19 mouse cellular contexts compared by ENCODE assay signal in the genomic region with DNA sequence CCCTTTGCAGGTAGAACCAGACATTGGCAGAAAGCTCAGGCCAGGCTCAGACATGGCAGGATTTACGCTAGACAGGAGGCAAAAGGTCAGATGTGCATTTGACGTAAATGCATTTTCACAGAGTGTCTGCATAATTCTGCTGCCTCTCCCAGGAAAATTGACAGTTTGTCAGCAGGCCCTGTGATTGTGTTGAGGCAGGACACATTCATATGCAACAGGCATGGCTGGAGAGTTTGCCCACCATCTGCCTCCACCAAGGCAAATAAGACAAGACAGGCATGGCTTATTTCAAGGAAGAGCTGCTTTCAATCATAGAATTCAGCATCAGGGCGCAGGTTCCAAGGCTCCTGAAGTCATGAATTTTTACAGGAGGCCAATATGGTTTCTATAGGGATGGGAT.
DNase-seq lines count a peak whose midpoint lies in the region; ATAC-seq and TF ChIP-seq lines count a peak whose summit lies in the region.
"Had no signal": no experiment of that assay in that cellular context is flagged by ENCODE, and none has a peak within 500 bp of the region (broad histone marks: within the 10 kb centered on the region; RNA-seq: fewer than 3 reads in every experiment).

No protein-coding gene starts in this region.

- H3K4me2 ChIP-seq in forebrain, postnatal 0 days (ENCODE audit: low read depth) = no peak overlapping the region
- no peak overlapping the region for H3K4me2 ChIP-seq in forebrain, embryonic 11.5 days (ENCODE audit: low read depth, low read length, severe bottlenecking)
- H3K4me2 ChIP-seq in hindbrain, embryonic 12.5 days (replicated peaks) = no peak overlapping the region
- H3K4me2 ChIP-seq in hindbrain, embryonic 14.5 days (replicated peaks) = no peak overlapping the region
- no peak overlapping the region for H3K4me2 ChIP-seq in midbrain, embryonic 16.5 days (ENCODE audit: low read length)
- no peak overlapping the region for H3K4me2 ChIP-seq in midbrain, embryonic 15.5 days
- H3K4me2 ChIP-seq: embryonic facial prominence, embryonic 12.5 days; forebrain, embryonic 12.5 days; forebrain, embryonic 15.5 days had no signal

- no peaks in the 10 kb centered on the region for H3K36me3 ChIP-seq in forebrain, postnatal 0 days (ENCODE audit: insufficient read depth)
- H3K36me3 ChIP-seq in forebrain, embryonic 11.5 days (ENCODE audit: control insufficient read depth, insufficient read depth, low read length) = no peaks in the 10 kb centered on the region
- H3K36me3 ChIP-seq in hindbrain, embryonic 12.5 days = no peaks in the 10 kb centered on the region
- H3K36me3 ChIP-seq in hindbrain, embryonic 14.5 days (replicated peaks; ENCODE audit: control insufficient read depth, insufficient read depth) = no peaks in the 10 kb centered on the region
- H3K36me3 ChIP-seq in midbrain, embryonic 16.5 days (ENCODE audit: control insufficient read depth, insufficient read depth, low read length) = no peaks in the 10 kb centered on the region
- H3K36me3 ChIP-seq in midbrain, embryonic 15.5 days (replicated peaks) = no peaks in the 10 kb centered on the region
- H3K36me3 ChIP-seq: embryonic facial prominence, embryonic 10.5 days; embryonic facial prominence, embryonic 12.5 days; forebrain, embryonic 12.5 days; forebrain, embryonic 15.5 days had no signal

- WGBS in forebrain, postnatal 0 days = 59% methylated on average over 3 of the region's 3 CpGs
- WGBS in forebrain, embryonic 11.5 days = 83% methylated on average over 3 of the region's 3 CpGs
- 72% methylated on average over 3 of the region's 3 CpGs for whole genome bisulfite sequencing in hindbrain, embryonic 12.5 days
- 58% methylated on average over 3 of the region's 3 CpGs for WGBS in hindbrain, embryonic 14.5 days
- 50% methylated on average over 3 of the region's 3 CpGs for WGBS in midbrain, embryonic 16.5 days
- WGBS in midbrain, embryonic 15.5 days = 44% methylated on average over 3 of the region's 3 CpGs

- peak overlapping the region; percentile 9; the same call in 1 of the 2 replicates for H3K27ac ChIP-seq in forebrain, postnatal 0 days (ENCODE audit: low read depth, low read length)
- H3K27ac ChIP-seq in forebrain, embryonic 11.5 days (ENCODE audit: low read depth, low read length) = no peak overlapping the region
- H3K27ac ChIP-seq in hindbrain, embryonic 12.5 days = no peak overlapping the region
- H3K27ac ChIP-seq in hindbrain, embryonic 14.5 days = no peak overlapping the region
- no peak overlapping the region for H3K27ac ChIP-seq in midbrain, embryonic 16.5 days (ENCODE audit: low read length)
- H3K27ac ChIP-seq in midbrain, embryonic 15.5 days = no peak overlapping the region
- H3K27ac ChIP-seq: embryonic facial prominence, embryonic 10.5 days; embryonic facial prominence, embryonic 12.5 days; forebrain, embryonic 12.5 days had no signal

- H3K9ac ChIP-seq in forebrain, postnatal 0 days = no peak overlapping the region
- no peak overlapping the region for H3K9ac ChIP-seq in forebrain, embryonic 11.5 days (ENCODE audit: low read length)
- no peak overlapping the region for H3K9ac ChIP-seq in hindbrain, embryonic 12.5 days
- no peak overlapping the region for H3K9ac ChIP-seq in hindbrain, embryonic 14.5 days
- no peak overlapping the region for H3K9ac ChIP-seq in midbrain, embryonic 16.5 days (ENCODE audit: low read depth, low read length)
- H3K9ac ChIP-seq in midbrain, embryonic 15.5 days = no peak overlapping the region
- H3K9ac ChIP-seq: embryonic facial prominence, embryonic 12.5 days; forebrain, embryonic 12.5 days; forebrain, embryonic 15.5 days had no signal

- H3K27me3 ChIP-seq in forebrain, postnatal 0 days (ENCODE audit: insufficient read depth, low read length) = no peaks in the 10 kb centered on the region; the same call in 1 of the 2 replicates
- no peaks in the 10 kb centered on the region for H3K27me3 ChIP-seq in forebrain, embryonic 11.5 days (ENCODE audit: control insufficient read depth, insufficient read depth, low read length)
- H3K27me3 ChIP-seq in hindbrain, embryonic 12.5 days = no peaks in the 10 kb centered on the region
- H3K27me3 ChIP-seq in hindbrain, embryonic 14.5 days (ENCODE audit: control insufficient read depth, insufficient read depth, low read length) = no peaks in the 10 kb centered on the region
- H3K27me3 ChIP-seq in midbrain, embryonic 16.5 days (ENCODE audit: control insufficient read depth, insufficient read depth, low read depth, low read length) = no peaks in the 10 kb centered on the region; the same call in 1 of the 2 replicates
- no peaks in the 10 kb centered on the region for H3K27me3 ChIP-seq in midbrain, embryonic 15.5 days (replicated peaks)
- H3K27me3 ChIP-seq: embryonic facial prominence, embryonic 12.5 days; forebrain, embryonic 15.5 days had no signal

- no peak overlapping the region for H3K4me3 ChIP-seq in forebrain, postnatal 0 days (ENCODE audit: low read depth, low read length)
- H3K4me3 ChIP-seq in forebrain, embryonic 11.5 days (ENCODE audit: low read depth, low read length) = no peak overlapping the region
- H3K4me3 ChIP-seq in hindbrain, embryonic 12.5 days = no peak overlapping the region
- no peak overlapping the region for H3K4me3 ChIP-seq in hindbrain, embryonic 14.5 days (replicated peaks; ENCODE audit: low read length)
- H3K4me3 ChIP-seq in midbrain, embryonic 16.5 days (ENCODE audit: low read depth, low read length) = no peak overlapping the region
- no peak overlapping the region for H3K4me3 ChIP-seq in midbrain, embryonic 15.5 days
- H3K4me3 ChIP-seq: embryonic facial prominence, embryonic 10.5 days; embryonic facial prominence, embryonic 12.5 days; forebrain, embryonic 12.5 days; forebrain, embryonic 15.5 days had no signal

- H3K9me3 ChIP-seq in forebrain, postnatal 0 days (ENCODE audit: low read length) = no peaks in the 10 kb centered on the region
- no peaks in the 10 kb centered on the region for H3K9me3 ChIP-seq in forebrain, embryonic 11.5 days (ENCODE audit: control insufficient read depth, low read length)
- H3K9me3 ChIP-seq in hindbrain, embryonic 12.5 days (replicated peaks) = no peaks in the 10 kb centered on the region
- no peaks in the 10 kb centered on the region for H3K9me3 ChIP-seq in hindbrain, embryonic 14.5 days (ENCODE audit: control insufficient read depth, low read length)
- H3K9me3 ChIP-seq in midbrain, embryonic 16.5 days (replicated peaks; ENCODE audit: control insufficient read depth, low read length, poor library complexity, severe bottlenecking) = no peaks in the 10 kb centered on the region
- no peaks in the 10 kb centered on the region for H3K9me3 ChIP-seq in midbrain, embryonic 15.5 days
- H3K9me3 ChIP-seq: embryonic facial prominence, embryonic 10.5 days; embryonic facial prominence, embryonic 12.5 days; forebrain, embryonic 12.5 days; forebrain, embryonic 15.5 days had no signal

- no peak for DNase-seq in forebrain, postnatal 0 days
- DNase-seq in forebrain, embryonic 11.5 days (ENCODE audit: low spot score) = no peak
- no peak for DNase-seq in hindbrain, embryonic 14.5 days (ENCODE audit: low spot score)
- no peak for DNase-seq in right cerebral cortex, postnatal 14 days
- DNase-seq: adrenal gland, adult 2 months; adrenal gland, postnatal 10 days; adrenal gland, postnatal 25 days; cerebellum, adult 11-12 months; cerebellum, adult 2 months; cerebellum, adult 9-10 months; cerebellum, postnatal 10 days; cerebellum, postnatal 25 days had no signal

- H3K4me1 ChIP-seq in forebrain, postnatal 0 days (ENCODE audit: insufficient read depth) = no peaks in the 10 kb centered on the region
- H3K4me1 ChIP-seq in forebrain, embryonic 11.5 days (replicated peaks; ENCODE audit: control insufficient read depth, insufficient read depth, low read length) = no peaks in the 10 kb centered on the region
- H3K4me1 ChIP-seq in hindbrain, embryonic 12.5 days = no peaks in the 10 kb centered on the region
- 0 out of 2 replicates have a peak, but pooled peaks cover 3% of the 10 kb centered on the region for H3K4me1 ChIP-seq in hindbrain, embryonic 14.5 days (replicated peaks; ENCODE audit: control insufficient read depth, insufficient read depth, low read length)
- H3K4me1 ChIP-seq in midbrain, embryonic 16.5 days (ENCODE audit: control insufficient read depth, insufficient read depth, low read length) = no peaks in the 10 kb centered on the region
- H3K4me1 ChIP-seq in midbrain, embryonic 15.5 days = no peaks in the 10 kb centered on the region
- H3K4me1 ChIP-seq: embryonic facial prominence, embryonic 10.5 days; embryonic facial prominence, embryonic 12.5 days; forebrain, embryonic 12.5 days had no signal

- peak; percentile 55; the same call in 1 of the 2 replicates for ATAC-seq in forebrain, postnatal 0 days
- ATAC-seq in forebrain, embryonic 11.5 days (replicated peaks; ENCODE audit: low FRiP score) = no peak
- 0 out of 2 replicates have a peak, but pooled peaks have one; percentile 26 for ATAC-seq in hindbrain, embryonic 12.5 days (ENCODE audit: low FRiP score)
- no peak for ATAC-seq in hindbrain, embryonic 14.5 days (ENCODE audit: low FRiP score)
- 0 out of 2 replicates have a peak, but pooled peaks have one; percentile 5 for ATAC-seq in midbrain, embryonic 16.5 days
- ATAC-seq in midbrain, embryonic 15.5 days (replicated peaks) = no peak
- ATAC-seq: forebrain, embryonic 15.5 days had no signal

- TF ChIP-seq CTCF in forebrain, postnatal 0 days (IDR thresholded peaks at IDR 0.05; ENCODE audit: low read depth) = no peak

Comparison
In these comparisons a context has a peak if more than half of its experiments do, and no peak if none do; other contexts are left out.
1. ATAC-seq: peak in forebrain, postnatal 0 days (single experiment), hindbrain, embryonic 12.5 days (single experiment) and midbrain, embryonic 16.5 days (single experiment); none in forebrain, embryonic 11.5 days (single experiment), hindbrain, embryonic 14.5 days (single experiment) and midbrain, embryonic 15.5 days (single experiment).